Mouse (Mus musculus) c-Kit-negative CD71-positive TER-119-positive erythroid progenitor cells, embryonic 14.5 days (primary cell): ENCODE results near the gene Hyal1.
A peak's percentile ranks its signal among the peaks of the same experiment; 100 is the strongest.
"Not testable (repeated sequence)": the region's sequence is repeated elsewhere in the genome, so short reads cannot be mapped to it uniquely, and the experiment has no call there.

Experiments used
- DNase-seq: peaks from one replicate; pipeline ENCODE4 v3.0.0-alpha.2; 2013; ENCODE audit warnings: low read depth, low spot score

The Hyal1 gene

DNA sequence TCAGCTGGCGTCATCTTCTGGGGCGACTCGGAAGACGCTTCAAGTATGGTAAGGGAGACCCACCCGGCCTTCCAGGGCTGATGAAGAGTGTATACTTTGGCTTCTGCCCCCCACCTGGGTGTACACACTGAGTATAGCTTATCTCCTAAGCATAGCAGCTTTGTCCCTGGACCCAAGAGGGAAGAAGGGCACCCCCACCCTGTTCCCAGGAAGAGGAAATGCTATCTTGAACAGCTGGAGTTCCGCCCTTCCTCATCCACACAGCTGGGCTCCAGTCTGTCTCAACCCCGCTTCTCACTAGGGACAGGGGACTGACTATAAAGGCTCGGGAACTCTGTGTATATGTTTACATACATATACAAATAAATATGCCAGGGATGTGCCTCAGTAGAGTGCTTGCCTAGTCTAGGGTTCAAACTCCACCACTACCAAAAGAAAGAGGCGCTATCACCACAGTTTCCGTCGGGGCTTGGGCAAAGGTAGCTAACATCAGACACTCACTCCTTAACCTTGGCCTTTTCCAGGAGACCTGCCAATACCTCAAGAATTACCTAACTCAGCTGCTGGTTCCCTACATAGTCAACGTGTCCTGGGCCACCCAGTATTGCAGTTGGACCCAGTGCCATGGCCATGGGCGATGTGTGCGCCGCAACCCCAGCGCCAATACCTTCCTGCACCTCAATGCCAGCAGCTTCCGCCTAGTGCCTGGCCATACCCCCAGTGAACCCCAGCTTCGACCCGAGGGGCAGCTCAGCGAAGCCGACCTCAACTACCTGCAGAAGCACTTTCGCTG lies 5.0 kb upstream of the Hyal1 start:
- no peak for DNase-seq

DNA sequence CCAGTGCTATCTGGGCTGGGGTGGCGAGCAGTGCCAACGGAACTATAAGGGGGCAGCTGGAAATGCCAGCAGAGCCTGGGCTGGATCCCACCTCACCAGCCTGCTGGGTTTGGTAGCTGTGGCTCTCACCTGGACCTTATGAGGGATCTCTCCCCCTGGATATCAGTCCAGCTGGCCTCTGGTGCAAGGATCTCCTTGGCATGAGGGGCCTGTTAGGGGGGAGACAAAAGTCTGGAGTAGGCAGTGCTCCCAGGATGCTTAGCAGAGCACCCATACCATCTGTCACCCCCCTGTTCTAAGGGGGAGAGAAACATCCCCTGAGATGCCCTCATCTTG lies 4.4 kb upstream of the Hyal1 start:
- no peak for DNase-seq

DNA sequence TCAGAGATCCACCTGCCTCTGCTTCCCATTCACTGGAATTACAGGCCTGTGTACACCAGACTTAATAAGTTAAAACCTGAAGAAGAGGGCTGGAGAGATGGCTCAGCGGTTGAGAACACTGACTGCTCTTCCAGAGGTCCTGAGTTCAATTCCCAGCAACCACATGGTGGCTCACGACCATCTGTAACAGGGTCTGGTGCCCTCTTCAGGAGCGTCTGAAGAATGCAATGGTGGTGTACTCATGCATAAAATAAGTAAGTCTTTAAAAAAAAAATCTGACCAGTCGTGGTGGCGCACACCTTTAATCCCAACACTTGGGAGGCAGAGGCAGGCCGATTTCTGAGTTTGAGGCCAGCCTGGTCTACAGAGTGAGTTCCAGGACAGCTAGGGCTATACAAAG lies 3.0 kb upstream of the Hyal1 start:
- not testable (repeated sequence) for DNase-seq

DNA sequence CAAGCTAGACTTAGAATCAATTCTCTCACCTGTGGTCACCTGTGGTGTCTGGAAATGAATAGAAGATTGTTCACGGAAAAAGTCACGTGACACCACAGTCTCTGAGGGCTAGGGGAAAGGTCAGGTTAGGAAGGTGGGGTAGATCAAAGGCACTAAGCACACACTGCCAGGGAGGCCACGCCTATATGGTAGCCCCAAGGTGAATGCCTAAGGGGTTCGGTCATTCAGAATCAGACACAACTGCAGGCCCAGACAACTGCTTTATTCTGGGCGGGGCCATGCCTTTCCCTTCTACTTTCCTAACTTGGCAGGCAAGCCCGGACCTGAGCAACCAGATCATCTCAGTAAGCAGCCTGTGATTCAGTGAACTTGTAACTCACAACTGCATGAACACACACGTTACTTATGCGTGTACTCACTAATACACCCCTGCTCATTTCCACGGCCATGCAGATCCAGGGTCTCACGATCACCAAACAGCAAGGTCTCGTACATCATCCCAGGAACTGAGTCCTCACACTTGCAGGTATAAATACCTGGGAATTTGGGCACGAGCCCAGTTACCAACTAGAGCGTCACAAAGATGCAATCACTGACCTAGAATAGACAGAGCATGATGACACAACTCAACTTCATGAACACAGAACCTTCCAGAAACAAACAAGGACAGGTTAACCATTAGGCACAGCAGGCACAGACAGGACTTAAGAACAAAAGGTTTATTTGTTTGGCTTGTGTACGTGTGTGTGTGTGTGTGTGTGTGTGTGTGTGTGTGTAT lies 959 bp upstream of the Hyal1 start:
- no peak for DNase-seq

DNA sequence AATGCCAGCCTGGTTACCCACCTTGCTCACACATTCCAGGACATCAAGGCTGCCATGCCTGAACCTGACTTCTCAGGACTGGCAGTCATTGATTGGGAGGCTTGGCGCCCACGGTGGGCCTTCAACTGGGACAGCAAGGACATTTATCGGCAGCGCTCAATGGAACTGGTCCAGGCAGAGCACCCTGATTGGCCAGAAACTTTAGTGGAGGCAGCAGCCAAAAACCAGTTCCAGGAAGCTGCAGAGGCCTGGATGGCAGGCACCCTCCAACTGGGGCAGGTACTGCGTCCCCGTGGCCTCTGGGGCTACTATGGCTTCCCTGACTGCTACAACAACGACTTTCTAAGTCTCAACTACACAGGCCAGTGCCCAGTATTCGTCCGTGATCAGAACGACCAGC lies 1.1 kb downstream of the Hyal1 start:
- no peak for DNase-seq

DNA sequence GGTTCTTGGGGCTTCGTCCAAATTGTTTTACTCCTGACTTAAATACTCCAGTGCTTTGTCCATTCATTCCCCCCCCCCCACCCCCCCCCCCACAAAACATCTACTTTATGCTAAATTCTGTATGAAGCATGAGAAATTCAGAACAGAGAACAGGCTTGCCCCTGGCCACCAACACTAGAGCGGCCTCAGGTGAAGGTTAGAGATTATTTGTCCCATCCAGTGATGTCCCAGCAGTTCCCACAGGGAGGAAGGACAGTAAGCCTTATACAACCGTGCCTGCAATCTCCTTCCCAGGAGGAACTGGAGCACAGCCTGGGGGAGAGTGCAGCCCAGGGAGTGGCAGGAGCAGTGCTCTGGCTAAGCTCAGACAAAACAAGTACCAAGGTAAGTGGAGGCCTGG lies 1.9 kb downstream of the Hyal1 start, which contains the start of gene Naa80:
Gene Naa80, plus strand, starts transcription at position 301 of the 400 bp plus-strand sequence.
- DNase-seq = no peak

DNA sequence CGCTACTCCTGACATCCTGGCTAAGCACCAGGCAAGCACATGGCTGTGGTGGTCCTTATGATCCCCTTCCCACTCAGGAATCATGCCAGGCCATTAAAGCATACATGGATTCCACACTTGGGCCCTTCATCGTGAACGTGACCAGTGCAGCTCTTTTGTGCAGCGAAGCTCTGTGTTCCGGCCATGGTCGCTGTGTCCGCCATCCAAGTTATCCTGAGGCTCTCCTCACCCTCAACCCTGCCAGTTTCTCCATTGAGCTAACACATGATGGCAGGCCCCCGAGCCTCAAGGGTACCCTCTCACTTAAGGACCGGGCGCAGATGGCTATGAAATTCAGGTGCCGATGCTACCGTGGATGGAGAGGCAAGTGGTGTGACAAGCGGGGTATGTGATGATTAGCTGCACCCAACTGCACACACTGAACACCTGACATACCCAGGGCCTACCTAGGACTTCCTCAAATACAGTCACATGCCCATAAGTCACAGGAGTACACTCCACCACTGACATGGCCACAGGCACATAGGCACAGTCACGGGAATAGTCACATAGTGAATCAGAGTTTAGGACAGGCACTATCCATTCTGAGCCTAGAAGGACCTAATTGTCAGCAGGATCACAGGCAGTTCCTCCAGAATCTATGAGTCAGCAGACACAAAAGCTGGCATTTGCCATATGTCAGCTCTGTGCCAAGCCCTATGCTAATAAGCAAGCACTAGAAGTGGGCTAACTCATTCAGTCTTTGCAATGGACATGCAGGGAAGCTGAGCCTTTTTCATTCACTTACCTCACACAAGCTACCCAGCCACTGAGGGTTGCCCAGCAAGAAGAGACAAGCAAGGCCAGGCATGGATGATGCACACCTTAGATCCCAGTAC lies 2.5 kb downstream of the Hyal1 start:
- DNase-seq = no peak

DNA sequence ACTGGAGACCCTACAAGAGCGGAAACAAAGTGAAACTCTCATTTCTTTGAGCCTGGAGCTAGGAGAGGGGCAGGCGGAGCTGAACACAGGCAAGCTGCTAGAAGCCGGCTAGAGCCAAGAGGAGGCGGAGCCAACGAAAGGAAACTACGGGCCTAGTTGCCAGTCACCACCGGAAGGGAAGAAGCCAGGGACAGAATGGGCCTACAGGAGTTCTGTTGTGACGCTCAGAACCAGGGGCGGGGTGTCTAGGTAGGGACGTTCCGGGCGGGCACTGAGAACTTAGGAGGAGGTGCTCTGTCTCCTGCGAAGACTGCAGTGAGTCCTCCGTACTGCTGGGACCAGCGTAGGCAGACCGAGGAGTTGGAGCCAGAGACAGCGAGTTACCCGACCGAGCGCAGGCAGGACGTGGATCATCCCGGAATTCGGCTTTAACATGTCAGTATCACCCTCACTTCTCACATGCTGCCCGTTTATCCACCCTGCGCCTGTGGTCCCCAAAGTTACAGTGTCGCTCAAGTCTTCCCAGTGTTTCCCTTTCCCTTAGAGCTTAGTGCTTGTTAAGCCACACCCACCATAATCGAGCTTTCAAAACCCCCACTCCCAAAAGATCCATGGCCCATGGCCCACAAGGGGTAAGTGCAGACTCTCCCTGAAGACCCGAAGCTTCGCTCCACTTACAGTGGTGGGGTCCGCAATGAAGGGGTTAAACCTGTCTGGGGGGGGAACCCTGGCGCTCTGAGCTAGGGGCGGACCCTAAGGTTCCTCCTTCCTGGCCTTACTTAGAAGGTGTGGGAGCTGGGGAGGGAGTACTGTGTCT lies 4.0 kb downstream of the Hyal1 start, which contains the start of gene Hyal3:
Gene Hyal3, plus strand, starts transcription at position 318 of the 817 bp plus-strand sequence.
- peak; percentile 81 for DNase-seq

DNA sequence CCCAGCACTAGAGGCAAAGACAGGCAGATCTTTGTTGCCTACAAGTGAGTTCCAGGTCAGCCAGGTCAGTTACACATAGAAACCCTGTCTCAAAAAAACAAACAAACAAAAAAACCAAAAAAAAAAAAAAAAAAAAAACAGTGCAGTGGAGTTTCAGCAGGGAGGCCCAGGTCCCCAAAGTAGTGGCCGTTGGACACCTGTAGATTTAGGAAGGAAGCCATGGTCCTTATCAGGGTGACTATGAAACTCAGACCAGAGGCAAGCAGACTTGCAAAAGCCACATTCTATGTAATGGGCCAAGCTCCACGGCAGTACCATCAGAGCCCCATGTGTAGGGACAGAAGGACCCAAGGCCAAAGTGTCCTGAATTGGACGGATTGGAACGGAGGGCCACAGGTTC lies 4.9 kb downstream of the Hyal1 start:
- DNase-seq = no peak

DNA sequence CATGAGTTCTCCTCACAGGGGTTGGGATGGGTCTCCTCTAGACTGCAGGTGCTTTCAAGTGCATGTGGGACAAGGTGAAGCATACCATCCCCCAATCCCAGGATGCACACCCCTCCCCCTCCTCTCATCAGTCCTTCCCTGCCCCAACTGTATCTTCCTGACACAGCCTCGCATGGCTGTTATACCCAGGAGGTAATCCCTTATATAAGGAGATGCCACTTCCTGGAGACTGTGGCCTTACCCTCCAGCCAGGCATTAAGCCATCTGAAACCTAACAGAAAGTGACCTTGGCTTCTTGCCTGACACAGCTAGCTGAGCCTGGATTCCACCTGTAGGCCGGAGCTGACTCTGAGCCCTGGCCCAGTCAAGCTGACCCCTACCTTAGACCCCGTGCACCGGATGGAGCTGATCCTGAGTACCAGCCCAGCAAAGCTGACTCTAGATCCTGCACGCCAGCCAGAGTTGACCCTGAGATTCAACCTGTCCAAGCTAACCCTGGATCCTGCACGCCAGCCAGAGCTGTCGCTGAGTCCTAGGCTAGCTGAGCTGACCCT lies 5.9 kb downstream of the Hyal1 start:
- no peak for DNase-seq

DNA sequence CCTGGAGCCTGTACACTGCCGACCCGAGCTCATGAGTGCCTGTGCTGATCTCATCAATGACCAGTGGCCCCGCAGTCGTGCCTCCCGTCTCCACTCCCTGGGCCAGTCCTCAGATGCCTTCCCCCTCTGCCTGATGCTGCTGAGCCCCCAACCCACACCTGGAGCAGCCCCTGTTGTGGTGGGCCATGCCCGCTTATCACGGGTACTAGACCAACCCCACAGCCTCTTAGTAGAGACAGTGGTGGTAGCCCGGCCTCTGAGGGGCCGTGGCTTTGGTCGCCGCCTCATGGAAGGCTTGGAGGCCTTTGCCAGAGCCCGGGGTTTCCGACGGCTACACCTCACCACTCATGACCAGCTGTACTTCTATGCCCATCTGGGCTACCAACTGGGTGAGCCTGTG lies 6.4 kb downstream of the Hyal1 start:
- DNase-seq = no peak

DNA sequence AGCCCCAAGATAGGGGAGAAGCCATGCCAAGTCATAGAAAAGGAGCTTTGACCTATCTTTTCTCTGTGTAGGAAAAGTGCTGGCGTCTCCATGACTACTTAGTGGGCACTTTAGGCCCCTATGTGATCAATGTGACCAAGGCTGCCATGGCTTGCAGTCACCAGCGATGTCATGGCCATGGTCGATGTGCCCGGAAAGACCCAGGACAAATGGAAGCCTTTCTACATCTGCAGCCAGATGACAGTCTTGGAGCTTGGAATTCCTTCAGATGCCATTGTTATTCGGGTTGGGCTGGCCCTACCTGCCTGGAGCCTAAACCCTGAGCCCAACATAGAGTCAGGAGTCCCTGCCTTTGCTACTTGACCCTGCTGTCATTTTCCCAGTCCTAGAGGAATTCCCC lies 9.8 kb downstream of the Hyal1 start:
- DNase-seq = no peak

DNA sequence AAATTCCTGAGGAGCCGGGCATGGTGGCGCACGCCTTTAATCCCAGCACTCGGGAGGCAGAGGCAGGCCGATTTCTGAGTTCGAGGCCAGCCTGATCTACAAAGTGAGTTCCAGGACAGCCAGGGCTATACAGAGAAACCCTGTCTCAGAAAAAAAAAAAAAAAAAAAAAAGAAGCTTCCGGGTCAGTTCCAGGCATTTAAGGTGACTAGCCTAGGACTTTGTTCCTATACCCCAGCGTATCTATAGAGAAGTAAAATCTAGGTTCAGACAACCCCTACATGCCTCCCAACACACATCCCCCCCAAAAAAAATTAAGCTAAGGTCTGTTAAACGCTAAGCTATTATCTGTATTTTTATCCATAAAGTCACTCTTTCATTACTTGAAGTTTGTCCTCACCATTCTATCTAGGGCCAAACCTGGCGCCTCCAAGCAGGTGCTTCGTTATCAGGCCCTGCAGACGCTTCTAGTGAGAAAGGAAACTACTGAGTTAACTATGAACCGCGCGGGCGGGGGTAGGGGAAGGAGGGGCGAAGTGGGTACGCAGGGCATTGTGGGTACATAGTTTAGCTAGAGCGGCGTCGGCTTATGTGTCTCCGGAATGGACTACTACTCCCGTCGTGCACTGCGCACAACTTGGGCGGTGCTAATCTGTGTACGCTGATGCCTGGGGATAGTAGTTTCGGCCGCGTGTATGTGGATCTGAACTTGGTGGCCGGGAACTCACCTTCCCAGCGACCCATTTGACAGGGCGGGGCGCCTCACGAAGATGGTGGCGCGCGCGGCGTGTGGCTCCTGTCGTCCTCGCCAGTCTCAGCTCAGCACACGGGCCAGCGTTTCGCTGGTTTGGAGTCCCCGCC lies 10.5 kb downstream of the Hyal1 start, which contains the start of gene Ifrd2:
Gene Ifrd2, plus strand, starts transcription at position 669 of the 859 bp plus-strand sequence.
- DNase-seq = peak; percentile 97

DNA sequence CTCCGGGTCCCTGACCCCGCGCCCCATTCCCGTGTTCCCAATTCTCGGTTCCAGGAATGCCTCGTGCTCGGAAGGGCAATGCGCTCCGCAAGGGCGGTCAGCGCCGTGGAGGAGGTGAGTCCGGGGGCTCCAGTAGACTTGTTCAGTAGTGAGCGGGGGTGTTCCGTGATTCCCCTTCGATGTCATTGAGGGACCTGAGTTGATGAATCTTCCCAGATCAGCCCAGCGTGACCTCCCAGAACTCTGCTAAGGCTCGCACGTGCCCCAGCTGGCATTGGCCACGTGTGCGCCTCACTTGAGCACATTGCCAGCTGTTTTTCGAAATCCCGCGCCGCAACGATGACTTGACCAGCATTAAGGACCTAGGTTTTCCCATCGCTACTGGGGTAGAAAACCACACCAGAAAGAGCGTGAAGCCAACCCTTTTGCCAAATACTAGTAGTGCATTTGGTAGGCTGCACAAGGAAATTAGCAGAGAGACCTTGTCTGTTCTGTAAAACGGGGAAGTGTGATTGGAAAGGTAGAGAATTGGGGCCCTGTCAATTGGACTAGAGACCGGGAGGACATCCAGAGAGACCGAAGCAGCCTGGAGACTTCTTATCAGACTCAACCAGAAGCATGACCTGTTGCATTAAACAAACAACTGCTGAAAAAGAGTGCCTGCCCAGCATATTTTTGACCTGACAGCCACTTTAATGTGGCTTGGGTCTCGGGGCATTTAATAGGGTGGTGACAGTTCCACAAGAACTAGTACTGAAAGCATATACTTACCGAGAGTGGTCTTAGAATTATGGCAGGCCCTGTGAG lies 11.3 kb downstream of the Hyal1 start:
- peak; percentile 74 for DNase-seq

DNA sequence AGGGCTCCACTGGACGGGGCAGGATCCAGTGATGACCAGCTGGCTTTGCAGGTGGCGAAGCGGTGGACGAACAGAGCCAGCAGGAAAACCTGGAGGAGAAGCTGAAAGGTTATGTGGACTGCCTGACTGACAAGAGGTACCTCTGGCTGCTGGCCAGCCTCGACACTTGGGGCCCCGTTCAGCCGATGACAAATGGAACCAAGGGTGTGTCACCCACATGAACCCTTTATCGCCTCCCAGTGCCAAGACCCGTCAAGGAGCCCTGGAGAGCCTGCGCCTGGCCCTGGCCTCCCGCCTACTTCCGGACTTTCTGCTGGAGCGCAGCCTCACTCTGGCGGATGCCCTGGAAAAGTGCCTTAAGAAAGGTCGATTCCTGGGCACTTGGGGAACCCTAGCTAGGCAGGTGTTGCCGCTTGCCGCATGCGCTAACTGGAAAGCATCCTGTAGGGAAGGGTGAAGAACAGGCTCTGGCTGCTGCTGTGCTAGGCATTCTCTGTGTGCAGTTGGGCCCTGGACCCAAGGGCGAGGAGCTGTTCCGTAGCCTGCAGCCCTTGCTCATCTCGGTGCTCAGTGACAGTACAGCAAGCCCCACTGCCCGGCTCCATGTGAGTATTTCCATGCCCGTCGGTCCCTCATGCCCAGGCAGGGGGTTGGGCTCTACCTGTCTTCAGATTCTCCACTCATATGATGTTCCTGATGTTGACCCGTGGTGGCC lies 13.5 kb downstream of the Hyal1 start:
- DNase-seq = peak; percentile 54

DNA sequence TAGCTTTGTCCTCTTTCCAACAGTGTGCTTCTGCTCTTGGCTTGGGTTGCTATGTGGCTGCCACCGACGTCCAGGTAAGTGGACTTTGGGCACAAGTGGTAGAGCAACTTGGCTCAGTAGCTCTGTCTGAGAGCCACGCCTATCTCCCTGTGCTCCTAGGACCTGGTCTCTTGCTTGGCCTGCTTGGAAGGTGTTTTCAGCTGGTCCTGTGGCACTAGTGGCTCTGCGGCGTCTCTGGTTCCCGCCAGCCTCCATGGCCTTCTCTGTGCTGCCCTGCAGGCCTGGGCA lies 14.0 kb downstream of the Hyal1 start:
- no peak for DNase-seq

DNA sequence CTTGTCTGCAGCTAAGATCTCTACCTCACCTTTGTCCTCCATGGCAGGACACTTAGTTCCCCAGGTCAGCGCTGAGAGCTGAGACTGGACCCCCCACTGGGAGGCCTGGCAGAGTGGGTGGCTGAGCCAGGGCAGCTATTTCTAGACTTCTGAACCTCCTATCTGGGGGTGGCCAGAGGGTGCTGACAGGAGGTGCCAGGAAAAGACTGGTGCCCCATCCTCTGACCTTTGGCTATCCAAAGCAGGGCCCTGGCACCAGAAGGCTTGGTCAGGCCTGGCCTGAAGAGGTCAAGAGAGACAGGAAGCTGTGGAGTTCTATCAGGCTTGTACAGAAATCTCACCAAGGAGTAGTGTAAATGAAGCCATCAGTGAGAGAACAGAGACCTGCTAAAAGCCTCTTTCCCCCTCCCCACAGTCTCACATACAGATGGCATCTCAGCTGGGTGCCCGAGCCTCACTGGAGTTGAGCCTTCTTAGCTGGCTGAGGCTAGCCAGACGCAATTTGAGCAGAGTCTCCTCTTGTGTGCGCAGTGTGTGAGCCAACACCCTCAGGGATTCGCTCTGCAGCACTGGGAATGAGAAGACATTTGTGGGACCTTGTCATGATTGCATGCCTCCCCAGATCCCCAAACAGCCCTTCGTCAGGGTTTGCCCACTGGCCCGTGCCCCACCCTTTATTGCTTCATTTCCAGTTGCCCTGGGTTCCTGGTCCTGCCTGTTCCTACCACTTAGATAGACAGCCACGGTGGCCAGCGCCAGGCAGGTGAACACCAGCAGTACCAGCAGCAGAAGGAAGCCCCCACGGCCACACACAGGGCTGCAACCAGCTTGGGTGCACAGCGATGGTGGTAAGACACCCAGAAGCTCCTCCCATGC lies 16.6 kb downstream of the Hyal1 start:
- DNase-seq = no peak
